Mouse (Mus musculus): ENCODE results near the gene Wfdc5.

Wfdc5 gene

GRCm38 (mm10) chr2:164128576-164129411 lies 53.7 kb downstream of the Wfdc5 start:
- DNase-seq (ENCODE audit: low spot score): no peak

- DNase-seq (ENCODE audit: low spot score): no peak
These were observed 55.2 kb downstream of the Wfdc5 start for GRCm38 (mm10) chr2:164127297-164127696.

GRCm38 (mm10) chr2:164126533-164126955 lies 56.0 kb downstream of the Wfdc5 start:
- DNase-seq (ENCODE audit: low spot score): no peak

Measured in urinary bladder, postnatal 10 days (tissue).